Mouse (Mus musculus) gastrocnemius, postnatal 10 days (tissue): ENCODE measurements at regions not wholly inside any gene's neighbourhood (a gene's known extent, or its start where the extent isn't known, plus 50 kb on each side); places are given as distances from the start of the nearest gene placed in this dataset.

Source experiments
- DNase-seq: peaks from one replicate; pipeline ENCODE4 v3.0.0; 2021; ENCODE audit warnings: mixed read lengths

DNA sequence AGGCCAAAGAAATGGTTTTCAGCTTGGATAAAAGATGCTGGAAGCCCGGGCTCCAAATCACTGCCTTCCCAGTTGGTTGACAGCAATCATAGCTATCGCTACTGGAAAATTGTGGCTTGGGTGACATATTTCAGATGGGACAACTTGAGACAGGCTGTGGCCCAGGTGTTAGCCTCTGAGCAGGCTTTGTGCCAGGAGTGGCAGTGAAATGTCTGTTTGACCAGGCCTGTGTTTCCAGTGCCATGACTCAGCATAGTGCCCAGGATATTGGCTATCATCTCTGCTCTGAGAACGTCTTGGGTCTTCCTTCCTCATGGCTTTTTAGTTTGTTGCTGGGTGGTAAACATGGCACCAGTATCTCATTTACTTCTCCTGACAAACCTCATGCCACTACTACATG lies 266.9 kb downstream of the Emp1 start:
- DNase-seq = no peak

DNA sequence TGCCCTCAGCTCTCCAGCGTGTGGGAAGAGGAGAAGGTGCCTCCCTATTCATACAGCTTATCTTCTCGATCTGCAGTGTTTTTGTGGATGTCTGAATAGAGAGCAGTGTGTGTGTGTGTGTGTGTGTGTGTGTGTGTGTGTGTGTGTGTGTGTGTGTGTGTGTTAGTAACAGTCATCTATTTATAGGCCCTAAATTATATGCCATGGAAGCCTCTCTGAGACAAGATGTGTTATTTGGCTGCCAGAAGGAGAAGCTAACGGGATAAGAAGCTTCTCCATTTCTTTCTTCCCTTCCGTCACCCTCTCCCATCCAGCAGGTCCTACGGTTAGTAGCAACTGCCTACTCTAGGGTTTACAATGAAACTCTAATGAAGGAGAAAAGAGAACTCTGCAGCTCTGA lies 270.3 kb downstream of the Emp1 start:
- DNase-seq = no peak

DNA sequence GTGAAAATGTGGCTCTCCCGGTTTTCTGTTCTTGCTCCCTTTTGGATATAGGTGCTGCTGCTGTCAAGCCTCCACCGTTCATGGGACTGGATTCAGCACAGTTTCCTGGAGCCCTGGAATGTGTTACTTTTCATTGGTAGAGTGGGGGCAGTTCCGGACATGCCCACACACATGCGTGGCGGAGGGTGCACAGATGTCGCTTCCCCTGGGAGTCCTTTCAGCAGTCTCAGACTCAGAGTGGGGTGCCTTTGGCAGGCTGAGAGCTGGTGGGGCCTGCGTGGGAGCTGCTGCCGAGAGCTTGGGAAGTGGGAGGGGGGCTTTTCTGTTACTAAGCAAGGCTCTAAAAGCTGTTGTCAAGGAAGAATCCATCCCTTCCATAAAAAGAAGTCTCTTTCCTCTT lies 274.3 kb downstream of the Emp1 start:
- no peak for DNase-seq

DNA sequence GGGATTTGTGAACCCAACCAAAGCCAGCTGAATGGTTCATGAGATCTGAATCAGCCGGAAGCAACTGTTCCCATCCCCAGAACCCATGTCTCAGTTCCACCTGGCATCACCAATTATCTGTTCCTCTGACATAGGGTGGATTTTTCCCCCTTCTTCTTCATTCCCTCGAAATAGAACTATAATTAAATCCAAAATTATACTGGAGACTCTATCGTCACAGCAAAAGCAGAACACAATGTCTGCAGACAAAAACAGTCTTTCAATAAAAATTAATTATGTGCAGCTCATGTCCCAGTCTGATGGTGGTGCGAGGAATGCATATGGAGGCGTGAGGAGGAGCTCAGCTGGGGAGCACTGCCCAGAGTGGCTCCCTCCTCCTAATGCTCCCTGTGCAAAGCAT lies 280.4 kb downstream of the Emp1 start:
- no peak for DNase-seq

DNA sequence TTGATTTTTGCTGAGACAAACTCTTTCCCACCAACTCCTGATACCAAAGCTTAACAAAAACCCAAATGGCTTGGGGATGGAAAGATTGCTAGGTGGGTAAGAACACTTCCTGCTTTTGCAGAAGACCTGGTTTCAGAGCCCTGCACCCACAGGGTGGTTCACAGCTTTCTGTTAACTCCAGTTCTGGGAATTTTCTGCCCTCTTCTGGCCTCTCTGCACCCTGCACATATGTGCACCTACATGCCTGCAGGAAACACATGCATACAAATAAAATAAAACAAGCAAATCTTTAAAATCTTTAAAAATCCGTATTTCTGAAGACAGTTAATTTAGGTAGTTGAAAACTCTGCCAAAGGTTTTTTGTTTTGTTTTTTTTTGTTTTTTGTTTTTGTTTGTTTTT lies 283.8 kb downstream of the Emp1 start:
- no peak for DNase-seq

DNA sequence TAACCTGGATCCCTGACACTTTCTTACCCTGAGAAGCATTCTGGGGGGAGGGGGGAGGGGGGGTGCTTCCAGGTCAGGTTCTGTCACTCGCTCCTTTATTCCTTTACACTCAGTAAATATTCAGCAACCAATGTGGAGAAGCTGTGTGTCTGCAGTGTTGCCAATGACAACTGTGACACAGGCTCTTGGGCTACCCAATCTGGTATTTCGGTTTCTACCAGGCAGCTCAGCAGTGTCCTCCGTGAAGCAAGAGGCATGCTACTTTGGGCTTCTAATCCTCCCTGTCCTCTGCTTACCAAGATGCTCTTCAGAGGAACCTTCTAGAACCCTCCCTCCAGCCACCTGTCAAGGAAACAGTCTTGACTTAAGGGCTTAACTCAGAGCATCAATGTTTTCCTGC lies 290.7 kb downstream of the Emp1 start:
- DNase-seq = no peak

DNA sequence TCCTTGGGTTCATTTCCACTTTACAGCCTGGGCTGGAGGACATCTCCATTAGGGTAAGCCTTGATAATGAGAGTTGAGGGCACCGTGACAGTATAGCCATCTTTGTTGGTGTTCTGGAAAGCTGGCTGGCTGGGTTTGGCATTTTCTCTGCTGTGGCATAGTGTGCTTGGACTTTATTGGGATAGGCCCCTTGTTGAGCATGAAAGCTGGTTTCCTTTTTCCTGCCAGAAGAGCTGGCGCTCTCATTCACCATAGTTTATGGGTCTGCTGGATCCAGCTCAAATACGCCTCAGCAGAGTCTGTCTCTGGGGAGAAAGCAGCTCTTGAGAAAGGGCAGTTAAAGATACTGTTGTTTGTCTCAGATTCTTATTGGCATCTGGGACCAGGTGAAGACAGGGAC lies 300.0 kb downstream of the Emp1 start:
- no peak for DNase-seq

DNA sequence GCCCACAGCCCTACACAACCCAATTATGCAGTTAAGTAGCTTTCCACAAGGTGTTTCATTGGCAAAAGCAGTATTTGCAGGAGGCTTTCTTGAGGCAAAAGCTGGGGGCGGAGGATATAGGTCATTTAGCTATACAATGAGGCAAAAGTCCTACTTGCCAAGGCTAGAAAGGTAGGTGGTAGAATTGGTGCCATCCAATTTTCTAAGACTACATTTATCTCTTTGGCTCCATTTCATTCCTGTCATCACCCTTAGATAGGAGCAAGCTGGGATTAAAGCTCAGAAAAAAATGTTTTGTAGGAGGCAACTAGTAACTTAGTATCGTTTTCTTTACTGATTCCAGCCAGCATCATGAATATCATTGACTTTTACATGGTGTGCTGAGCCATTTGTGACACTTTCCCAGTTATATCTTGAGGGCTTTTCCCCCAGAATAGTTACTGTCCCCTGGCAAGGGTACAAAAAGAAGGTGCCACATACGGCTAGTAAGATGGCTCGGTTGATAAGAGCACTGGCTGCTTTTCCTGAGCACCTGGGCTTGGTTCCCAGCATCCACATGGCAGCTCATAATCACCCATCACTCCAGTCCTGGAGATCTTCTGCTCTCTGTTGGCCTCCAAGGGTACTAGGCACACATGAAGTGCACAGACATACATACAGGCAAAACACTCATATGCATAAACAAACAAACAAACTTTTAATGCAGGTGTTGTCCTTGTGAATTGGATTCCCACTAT lies 300.6 kb downstream of the Emp1 start:
- no peak for DNase-seq
